Mouse (Mus musculus) neural tube, embryonic 10.5 days (tissue): Measurements from ENCODE around the gene Mex3d.
A peak's percentile ranks its signal among the peaks of the same experiment; 100 is the strongest.

Experiments used
- DNase-seq: peaks from one replicate; pipeline ENCODE4 v3.0.0-alpha.2; 2017; ENCODE audit warnings: low spot score; ENCODE audit errors: extremely low spot score

Mex3d gene

DNA sequence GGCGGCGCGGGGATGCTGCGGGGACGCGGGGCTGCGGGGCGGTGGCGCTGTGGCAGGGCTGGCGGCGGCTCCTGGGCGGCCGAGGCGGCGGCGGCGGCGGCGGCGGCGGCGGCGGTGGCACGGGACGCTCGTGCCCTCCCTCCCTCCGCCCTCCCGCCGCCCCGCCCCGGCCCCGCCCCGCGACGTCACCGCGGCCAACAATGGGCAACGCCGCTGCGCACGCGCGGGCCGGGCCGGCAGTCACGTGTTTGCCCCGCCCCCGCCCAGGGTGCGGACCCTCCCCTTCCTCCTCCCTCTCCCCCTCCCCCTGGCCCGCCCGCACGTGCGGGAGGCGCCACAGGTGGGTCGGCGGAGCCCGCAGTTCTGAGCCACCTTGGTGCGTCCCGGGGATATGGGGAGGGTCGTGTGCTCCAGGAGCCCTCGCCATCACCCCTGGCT lies at the start of gene Mex3d:
Gene Mex3d (minus strand): TSS at position 138 of the 438 bp plus-strand sequence.
- peak; percentile 94 for DNase-seq

- DNase-seq, result no peak
These were observed 48.8 kb upstream of the Mex3d start for GRCm38 (mm10) chr10:80436276-80436675.

DNA sequence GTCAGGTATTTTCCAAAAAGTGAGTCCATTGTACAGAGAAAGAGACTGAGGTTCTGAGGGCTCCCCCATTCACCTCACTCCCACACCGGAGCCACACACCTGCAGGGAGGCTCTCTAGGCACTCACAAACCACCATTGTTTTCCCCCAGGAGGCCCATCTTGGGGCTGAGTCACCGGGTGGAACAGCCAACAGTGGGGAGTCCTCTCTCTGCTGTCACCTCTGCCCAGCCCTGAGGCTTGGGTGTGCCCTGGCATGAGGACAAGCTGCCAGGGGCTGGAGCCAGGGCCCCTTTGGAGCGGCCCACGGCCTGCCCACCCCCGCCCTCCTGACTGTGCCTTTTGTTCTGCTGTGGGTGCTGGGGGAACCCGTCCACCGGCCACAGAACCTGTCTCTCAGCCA lies 48.3 kb upstream of the Mex3d start:
- DNase-seq, result no peak

DNA sequence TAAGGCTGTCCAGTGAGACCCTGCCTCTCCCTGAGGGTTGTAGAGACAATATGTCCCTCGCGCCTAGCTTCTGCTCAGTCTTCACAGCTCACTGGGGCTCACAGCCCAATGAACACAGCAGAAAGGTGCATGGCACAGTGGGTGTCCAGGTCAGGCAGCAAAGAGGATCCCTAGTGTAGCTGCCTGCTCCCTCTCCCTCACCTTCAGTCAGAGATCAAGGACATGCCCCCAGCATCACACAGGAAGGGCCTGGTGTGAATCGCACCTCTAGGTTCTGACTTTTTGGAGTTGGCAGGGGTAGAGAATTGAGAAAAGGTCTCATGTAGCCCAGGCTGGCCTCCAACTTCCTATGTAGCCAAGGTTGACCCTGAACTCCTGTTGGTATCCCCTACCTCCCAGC lies 47.4 kb upstream of the Mex3d start:
- DNase-seq, result no peak

DNA sequence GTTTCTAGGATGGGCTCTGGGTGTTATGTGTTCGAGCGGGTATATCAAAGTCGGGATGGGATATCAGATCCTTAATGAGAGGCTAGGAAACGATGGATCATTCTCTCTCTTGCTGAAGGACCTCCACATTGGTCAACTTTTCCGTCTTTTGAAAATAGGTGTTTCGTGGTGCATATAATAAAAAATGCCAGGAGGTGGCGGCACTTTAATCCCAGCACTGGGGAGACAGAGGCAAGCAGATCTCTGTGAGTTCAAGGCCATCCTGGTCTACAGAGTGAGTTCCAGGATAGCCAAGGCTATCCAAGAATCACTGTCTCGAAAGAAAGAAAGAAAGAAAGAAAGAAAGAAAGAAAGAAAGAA lies 46.8 kb upstream of the Mex3d start:
- DNase-seq, result no peak

- peak; percentile 95 for DNase-seq
These were observed 46.2 kb upstream of the Mex3d start, which contains the start of gene Tcf3 for GRCm38 (mm10) chr10:80433513-80434232. Gene Tcf3 (minus strand): TSS chr10:80433647.

- DNase-seq, result peak; percentile 71
These were observed 45.6 kb upstream of the Mex3d start for GRCm38 (mm10) chr10:80432936-80433512.

- DNase-seq, result no peak
These were observed 44.9 kb upstream of the Mex3d start for GRCm38 (mm10) chr10:80432387-80432785.

DNA sequence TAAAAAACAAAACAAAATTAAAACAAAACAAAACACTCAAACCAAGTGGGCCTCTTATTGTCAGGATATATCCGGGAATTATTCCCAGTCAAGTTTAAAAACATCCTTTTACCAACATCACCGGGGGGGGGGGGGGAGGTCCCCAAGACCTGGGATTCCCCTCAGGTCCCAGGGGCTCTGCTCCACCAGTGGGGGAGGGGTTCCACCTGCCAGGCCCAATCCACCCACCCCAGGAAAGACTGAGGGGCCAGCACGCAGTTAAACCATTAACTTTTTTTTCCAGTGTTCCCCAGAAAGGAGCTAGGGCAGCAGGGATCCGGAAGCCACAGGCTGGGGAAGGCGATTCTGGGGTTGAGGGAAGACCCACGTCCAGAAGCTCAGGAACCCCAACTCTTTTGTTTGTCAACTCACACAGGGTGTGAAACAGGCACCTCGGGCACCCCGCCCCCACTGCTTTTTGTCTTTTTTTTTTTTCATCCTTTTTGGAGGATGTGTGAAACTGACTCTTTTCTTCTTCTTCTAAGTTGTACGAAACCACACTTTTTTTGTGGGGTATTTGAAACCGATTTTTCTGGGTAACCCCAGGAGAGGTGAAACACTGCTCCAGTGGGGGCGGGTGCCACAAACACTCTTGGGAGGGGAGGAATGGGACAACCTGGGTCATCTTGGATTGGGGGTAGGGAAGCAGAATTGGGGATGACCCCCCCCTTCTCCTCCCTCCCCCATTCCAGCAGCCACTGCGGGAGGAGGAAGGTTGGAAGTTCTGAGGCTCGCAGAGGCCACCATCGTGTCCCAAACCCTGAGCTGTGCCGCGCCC lies 44.3 kb upstream of the Mex3d start:
- DNase-seq, result no peak

- DNase-seq, result no peak
These were observed 43.0 kb upstream of the Mex3d start for GRCm38 (mm10) chr10:80430375-80430980.

- no peak for DNase-seq
These were observed 42.3 kb upstream of the Mex3d start for GRCm38 (mm10) chr10:80429800-80430199.

DNA sequence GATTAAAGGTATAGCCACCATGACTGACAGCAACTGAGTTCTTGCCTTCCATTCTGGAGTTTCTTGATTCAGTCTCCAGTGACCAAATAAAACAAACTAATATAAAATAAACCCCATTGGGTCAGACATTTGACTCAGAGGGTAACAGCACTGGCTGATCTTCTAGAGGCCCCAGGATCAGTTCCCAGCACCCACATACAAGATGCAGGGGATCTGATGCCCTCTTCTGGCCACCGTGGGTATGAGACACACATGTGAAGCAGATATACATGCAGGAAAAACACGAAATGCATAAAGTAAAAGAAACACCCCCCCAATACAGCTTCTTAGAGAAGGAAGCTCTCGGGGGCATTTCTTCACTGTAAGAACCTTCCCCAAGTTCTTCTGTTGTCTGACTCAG lies 37.6 kb upstream of the Mex3d start:
- no peak for DNase-seq

DNA sequence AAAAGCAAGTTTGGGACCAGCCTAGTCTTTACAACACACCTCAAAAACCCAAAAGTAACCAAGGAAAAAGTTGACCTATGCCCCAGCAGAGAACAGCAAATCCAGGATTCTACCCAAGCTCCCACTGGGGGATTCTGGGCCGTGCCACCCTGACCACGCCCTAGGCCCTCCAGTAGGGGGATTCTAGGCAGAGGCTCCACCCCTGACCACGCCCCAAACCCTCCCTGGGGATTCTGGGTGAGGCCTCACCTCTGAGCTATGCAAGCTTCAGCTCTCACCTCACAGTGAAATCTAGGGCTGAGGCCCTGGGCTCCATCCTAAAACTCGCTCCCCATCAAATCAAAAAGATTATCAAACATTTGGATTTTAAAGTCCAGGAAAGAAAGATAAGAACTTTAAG lies 36.1 kb upstream of the Mex3d start:
- DNase-seq, result no peak

DNA sequence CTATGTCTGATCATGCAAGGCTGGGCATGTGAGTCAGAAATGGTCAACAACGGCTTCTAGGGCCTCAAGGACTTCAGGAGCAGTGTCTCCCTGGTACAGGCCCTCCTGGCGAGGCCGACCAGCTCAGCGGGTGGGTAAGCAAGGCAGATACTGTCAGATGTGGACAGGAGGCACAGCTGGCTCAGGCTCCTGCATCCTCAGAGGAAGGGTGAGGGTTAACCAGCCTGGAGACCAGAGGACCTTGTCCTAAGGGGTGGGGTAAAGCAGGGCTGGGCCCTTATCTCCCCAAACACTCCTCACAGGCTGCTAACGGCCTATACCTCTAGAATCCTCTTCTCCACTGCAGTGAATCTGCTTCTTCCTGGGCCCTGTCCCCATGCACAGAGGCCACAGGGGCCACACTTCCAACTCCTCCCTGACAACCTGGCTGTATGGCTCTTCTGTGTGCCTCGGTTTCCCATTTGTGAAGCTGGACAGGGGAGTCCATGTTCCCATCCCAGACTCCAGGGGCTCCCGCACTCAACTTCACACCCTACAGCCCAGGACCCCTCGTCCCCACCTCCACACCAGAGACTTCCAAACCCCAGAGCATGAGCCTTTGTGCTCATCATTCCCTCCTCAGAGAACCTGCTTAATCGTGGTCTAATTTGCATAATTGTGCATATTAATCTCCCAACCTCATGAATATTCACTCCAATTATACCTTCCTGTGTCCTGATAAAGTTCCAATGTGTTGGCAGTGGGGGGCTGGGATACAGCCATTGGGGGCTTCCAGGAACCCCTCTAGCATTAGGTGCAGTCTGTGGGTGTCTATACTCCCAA lies 34.4 kb upstream of the Mex3d start:
- no peak for DNase-seq

GRCm38 (mm10) chr10:80421208-80421607 lies 33.7 kb upstream of the Mex3d start:
- no peak for DNase-seq

- no peak for DNase-seq
These were observed 33.3 kb upstream of the Mex3d start for GRCm38 (mm10) chr10:80420729-80421128.

DNA sequence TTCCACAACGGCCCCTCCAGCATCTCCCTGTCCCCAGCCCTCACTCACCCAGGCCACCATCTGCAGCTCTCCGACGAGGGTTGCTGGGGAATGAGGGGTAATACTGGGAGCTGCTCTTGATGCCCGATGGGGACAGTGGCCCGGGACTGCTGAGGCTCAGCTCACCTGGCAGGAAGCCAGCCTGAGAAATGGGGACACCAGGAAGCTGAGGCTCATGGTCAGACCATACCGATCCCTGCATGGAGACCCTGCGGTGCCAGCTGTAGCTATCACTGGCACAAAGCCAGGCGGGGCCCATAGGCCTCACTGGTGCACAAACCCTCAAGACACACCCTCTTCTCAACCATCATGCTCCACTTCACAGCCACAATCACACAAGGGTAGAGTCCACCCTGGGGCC lies 32.0 kb upstream of the Mex3d start:
- DNase-seq, result no peak

DNA sequence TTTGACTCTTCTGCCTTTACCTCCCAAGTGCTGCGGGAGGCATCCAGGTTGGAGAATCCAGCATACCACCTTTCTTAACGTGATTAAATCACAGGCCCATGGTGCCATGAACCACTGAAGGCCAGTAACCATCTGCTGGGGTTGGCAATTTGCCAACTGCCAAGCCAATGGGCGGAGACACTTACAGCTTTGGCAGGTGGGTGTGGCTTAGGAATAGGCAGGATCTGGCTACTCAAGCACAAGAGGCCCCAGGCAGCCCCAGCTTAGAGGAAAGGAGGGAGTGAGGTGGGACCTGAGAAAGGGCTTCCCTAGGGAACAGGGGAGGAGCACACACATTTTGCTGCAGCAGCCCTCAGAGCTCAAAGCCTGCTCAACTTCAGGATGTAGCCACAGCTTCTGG lies 30.9 kb upstream of the Mex3d start:
- DNase-seq, result no peak

GRCm38 (mm10) chr10:80417841-80418240 lies 30.4 kb upstream of the Mex3d start:
- no peak for DNase-seq

DNA sequence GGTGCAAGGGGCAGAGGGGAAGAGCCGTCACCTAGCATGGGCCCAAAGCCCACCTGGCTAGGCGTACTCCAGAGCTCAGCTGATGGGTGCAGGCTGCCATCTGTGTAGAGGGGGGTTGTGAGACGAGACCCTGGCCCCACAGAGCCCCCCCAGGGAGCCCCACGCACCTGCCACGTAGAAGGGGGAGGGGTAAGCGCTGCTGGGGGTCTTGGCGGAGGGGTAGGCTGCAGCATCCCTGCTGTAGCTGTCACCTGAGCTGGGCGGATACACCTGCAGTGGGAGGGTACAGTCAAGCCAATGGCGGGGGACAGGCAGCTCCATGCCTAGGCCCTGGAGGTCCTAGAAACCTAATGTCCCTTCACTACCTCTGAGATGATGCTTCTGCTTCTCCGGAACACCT lies 29.9 kb upstream of the Mex3d start:
- DNase-seq, result no peak

GRCm38 (mm10) chr10:80415566-80415965 lies 28.1 kb upstream of the Mex3d start:
- DNase-seq, result no peak
